Mouse (Mus musculus) skeletal muscle tissue, adult 2 months (tissue): ENCODE results near the gene Zbtb42.

ENCODE experiments used
- DNase-seq: peaks from one replicate; pipeline ENCODE4 v3.0.0-alpha.2; 2012; ENCODE audit warnings: low read depth, low spot score

The Zbtb42 gene

DNA sequence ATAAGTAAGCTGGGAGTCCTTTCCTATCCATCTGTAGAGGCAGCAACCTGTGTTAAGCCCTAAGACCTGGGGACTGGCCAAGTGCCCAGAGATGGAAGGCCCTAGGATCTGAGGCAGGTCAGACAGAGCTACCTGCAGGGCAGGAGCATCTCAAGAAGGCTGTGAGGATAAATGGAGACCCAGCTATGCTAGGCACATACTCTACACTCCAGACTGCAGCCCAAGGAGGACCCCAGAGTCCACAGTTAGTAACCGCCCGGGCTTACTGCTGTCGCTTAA, 17.4 kb upstream of the Zbtb42 start:
- DNase-seq: no peak

DNA sequence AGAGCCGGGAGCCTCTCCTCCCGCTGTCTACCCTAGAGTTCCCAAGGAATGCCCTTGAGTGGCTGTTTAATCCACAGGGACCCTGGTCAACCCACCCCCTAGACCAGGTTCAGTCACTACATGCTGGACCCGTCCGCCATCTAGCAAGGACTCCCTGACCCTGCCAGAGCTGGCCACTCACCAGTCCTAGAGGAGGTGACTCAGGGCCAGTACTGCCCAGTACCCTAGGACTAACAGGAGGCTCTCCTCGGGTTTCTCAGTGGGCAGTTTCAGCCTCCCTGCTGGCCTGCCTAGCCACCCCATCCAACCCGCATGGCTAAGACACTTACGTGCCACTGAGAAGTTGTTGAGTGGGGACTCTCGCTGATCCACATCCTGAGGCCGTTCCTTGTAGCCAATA, 16.8 kb upstream of the Zbtb42 start:
- DNase-seq: peak; percentile 58

DNA sequence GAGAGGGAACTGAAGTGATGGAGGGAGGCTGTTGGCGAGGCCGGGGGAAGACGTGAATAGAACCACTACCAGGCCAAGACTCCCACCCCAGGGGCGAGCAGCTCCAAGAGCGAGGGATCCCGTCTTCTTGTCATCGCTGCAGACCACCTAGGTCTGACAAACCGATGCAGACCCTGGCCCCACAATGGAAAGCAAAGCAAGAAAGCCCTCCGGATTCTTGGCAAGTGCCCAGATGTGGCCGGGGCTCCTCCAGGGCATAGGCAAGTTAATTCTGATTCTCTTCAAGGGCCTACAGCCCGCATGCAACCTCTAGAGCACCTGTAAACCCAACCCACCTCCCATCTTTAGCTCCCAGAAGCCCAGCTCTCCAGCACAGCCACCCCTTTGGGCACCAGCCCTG, 15.3 kb upstream of the Zbtb42 start:
- no peak for DNase-seq

DNA sequence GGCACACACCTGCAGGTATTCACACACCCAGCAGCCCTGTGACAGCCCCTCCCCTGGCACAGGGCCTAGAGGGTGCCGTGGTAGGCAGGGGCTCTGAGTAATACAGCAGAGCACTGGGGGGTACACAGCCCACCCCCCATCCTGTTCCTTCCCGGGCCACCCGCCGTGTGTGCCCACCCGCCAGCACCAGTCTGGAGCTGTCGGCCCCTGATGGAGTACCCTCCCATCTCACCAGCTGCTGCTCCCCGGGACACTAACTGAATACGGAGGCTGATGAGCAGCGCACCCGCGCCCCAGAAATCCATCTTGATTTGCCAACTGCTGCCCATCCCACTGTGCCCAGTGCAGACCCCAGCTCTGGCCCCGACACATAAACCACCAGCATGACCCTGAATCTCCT, 14.9 kb upstream of the Zbtb42 start:
- DNase-seq: no peak

DNA sequence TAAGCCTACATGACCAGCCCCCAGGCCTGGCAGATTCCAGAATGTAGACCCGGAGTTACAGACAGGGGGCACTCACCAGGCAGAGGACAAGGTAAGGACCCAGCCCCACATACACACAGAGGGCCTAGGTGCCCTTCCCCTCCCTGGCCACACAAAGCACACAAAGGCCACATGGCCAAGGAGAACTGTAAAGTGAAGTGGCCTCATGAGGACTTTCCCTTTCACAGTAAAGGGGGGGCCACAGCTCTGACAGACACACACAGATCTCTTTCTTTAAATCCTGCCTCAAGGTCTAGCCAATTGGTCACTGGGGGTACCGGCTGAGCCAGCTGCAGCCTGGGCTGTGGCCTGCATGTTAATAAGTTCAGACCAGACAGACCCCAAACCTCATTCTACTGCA, 14.5 kb upstream of the Zbtb42 start:
- DNase-seq: no peak

DNA sequence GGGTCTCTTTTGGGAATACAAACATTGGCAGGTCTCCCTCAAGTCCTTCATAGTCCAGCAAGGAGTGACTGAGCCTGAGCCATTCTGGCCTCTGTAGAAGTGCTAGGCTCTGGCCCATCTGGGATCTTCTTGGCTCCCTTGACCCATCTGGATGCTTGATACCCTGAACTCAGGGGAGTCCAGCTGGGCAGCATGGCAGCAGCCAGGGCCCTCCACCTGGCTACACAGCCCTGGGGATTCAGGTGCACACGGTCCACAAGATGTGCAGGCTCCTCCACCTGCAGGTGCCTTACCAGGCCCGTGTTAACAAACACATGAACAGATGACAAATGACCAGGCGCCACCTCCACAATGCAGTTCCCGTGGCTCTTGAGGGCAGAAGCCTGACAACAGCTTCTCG, 14.0 kb upstream of the Zbtb42 start:
- DNase-seq: no peak

DNA sequence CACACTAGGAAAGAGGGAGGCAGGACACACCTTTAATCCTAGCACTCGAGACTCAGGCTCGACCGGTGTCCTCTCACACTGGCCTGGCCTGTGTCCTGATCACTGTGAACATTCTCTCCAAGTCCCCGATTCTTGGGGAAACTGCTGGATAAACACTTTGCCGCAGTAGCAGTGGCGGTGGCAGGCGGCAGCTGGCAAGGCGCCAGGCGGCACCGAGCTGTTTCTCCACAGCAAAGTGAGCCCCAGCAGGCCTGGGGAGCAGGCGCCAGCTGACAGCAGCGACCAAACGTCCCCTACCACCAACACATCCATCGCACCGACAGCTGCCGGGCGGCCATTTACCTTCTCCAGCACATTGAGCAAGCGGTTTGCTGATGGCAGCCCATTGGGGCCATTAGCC, 13.2 kb upstream of the Zbtb42 start:
- DNase-seq: peak; percentile 39

DNA sequence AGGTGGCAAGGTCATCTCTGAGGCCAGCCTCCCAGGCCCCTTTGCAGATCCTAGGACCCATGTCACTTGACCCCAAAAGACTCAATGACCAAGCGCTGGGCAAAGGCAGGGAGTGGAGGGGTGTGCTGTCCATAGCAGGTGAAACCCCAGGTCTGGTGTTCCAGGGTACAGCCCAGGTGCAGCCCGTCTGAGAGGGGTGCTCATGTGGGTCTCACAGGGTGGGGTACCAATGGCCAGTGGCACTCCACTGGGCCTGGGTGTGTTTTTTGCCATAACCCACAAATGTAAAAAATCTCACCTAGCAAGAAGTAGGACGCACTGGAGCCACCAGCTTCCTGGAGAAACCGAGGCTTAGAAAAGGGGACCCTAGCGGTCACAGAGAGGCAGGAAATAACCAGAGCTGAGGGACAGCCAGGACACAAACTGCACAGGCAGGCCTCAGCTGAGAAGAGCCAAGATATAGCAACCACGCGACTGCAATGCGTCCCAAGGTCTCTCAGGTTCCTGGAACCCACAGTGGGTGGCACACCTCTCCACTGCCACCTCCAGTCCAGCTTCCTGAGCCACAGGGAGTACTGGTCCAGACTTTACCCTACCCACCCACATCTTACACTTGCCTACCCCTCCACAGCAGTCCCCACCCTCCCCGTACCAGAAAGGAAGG, 12.6 kb upstream of the Zbtb42 start:
- DNase-seq: no peak

DNA sequence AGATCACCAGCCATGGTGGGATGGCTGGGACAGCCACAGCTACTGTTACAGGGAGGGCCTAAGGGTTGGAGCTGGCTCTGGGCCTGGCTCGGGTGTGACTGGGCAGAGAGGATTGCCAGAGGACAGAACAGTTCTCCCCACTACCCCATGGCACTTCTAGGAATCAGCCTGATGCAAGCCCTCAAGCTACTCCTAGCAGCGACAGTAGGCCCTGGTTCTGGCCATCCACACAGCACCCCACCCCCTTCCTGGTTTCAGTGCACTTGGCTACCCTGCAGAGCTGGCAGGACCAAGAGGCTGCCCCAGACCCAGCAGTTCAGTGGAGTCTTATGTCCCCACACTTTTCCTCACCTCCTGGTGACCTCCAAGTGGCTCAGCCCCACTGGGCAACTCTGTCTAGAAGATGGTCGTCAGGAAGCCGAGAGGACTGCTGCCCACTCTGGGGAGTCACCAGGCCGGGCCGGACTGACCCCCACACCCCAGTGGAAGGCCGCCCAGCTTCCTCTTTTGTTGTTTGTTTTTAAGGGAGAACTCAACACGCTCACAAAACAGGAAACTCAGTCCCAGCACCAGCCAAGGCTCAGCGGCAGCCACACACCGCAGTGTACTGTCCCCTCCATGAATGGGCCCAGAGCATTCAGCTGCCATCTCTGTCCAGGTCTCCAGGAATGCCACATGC, 10.9 kb upstream of the Zbtb42 start:
- DNase-seq: peak; percentile 76

DNA sequence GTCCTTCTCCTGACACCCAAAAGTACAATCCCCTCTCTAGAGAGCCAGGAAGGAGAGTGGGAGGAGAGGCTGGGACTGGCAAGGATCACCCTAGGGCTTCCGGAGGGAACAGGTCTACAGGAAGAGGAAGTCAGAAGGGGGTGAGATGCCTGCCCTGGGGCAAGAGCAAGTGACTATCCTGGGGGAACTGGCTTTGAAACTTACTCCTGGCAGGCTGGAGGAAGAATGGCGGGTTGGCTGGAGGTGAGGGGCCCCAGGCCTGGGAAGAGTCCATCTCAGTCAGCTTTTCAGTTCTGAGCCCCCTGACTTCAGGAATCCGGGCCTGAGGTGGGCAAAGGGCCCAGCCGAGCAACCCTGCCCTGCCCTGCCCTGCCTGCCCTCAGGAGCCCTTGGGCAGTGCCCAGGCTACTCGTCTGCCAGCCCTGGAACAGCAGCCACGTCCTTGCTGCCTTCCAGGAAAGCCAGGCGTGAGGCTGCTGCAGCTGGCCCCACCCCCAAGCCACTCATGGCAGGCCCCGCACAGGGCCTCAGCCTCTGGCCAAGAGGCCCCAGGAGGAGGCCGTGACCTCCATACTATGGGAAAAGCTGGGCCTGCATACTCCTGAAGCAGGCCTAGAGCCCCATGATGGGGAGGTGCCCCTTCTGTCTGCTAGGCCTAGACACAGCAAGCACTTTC, 7.8 kb upstream of the Zbtb42 start:
- DNase-seq: peak; percentile 81

DNA sequence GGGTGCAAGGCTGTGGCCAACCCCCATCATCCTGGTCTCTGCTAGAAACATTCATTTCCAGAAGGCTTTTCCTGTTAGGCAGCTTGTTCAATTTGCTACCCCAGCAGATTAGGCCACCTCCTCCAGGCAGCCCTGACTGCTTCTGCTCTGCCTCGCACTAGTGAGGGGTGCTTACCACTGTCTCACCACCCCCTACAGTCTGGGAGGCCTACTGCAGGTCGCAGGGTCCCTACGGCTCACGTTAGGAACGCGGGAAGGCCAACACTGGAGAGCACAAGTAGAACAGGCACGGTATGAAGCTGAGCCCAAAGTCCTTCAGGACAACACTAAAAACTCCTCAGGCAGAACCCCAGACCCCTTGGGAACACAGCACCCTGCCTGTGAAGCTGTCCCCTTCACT, 6.7 kb upstream of the Zbtb42 start:
- DNase-seq: no peak

DNA sequence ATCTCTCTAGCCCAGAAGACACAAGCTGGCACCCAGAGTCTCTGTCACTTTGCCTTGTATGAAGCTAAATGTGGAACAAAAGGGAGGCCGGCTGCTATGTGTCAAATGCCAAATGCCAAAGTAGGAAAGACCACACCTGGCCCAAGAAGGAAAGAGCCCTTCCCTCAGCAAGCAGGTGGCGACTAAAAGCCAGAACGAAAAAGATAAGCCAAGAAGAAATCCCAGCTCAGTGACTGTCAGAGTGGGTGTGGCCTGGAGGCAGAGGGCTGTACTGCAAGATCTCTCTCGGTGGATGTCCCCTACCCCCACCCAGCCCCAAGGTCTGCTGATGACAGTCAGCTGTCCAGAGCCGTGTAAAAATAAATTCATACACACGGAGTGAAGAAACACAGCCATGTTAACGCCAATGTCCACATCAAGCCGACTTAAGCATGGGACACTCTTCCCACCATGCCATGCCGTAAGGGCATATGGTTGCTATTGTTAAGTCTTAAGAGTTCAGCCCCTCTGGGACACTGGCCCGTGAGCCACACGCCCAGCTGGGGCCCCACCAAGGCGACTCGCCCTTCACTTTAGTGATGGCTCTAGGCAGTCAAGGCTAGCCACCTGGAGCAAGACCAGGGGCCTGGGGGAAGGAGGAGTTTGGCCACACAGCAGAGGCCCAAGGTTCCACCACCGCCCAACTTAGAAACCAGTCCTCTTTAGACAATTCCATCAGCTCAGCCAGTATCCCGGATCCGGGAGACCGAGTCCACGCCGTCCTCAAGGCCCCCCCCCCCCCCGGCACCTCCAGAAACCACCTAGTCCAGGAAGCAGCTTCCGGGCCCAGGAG, 5.7 kb upstream of the Zbtb42 start:
- peak; percentile 38 for DNase-seq

DNA sequence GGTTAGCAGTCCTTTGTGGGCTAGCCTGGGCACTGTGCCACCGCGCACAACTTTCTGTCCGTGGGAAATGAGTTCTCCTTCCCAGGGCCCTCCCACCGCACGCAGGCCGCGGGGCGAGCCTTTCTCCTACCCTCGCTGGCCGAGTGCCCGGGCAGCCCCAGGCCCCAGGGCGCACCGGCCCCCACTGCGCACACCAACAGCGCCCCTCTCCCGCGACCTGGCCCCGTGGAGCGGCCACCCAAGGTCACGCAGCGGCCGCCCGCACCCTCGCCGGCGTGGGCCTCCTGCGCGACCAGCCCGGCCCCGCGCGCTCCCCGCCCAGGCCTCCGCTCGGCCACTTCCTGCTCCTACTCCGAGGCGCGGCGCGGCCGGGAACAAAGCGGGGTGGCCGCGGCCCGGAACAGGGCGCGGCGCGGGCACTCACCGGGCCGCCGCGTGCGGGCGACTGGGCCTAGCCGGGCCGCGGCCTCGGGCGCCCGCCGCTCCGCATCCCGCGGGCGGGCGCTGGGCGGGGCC, 5.0 kb upstream of the Zbtb42 start:
- DNase-seq: no peak

DNA sequence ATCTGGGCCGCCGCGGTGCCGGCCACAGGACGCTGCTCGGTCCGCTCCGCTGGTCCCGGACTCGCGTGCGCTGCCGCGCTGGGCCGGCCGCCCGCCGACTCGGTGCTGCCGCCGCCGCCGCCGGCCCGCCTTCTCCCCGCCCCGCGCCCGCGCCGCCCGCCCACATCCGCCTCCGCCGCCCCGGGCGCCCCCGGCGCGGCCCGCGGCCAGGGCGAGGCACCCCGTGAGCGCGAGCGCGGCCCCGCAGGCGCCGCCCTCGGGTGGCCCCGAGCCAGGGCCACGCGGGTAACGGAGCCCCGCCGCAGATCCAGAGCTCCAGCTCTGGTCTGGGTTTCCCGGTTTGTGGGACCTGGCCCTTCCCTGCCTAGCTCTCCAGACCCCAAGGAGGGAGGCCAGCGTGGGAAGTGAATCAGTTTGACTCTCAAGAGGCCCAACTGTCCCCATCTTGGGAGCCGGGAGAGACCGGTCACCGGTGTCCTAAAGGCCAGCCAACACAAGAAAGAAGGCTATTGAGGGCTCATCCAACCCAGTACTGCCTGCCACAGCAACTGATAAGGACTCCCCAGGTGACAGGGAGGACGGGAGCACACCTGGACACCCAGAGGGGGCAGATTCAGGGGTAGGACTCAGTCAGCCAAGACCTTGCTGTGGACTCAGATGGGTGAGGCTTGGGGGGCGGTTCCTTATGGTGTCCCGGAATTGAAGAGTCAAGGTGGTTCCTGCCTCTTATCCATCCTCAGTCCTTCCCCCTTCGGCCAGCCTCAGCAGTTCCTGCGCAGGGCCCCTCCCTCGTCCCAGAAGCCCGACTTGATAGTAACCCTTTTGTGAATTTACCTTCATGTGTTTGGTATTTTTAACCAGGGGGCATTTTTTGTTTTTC, 4.3 kb upstream of the Zbtb42 start, which contains the start of gene Akt1:
TSS of gene Akt1 (minus strand) at position 753 of the 880 bp plus-strand sequence.
- DNase-seq: no peak

DNA sequence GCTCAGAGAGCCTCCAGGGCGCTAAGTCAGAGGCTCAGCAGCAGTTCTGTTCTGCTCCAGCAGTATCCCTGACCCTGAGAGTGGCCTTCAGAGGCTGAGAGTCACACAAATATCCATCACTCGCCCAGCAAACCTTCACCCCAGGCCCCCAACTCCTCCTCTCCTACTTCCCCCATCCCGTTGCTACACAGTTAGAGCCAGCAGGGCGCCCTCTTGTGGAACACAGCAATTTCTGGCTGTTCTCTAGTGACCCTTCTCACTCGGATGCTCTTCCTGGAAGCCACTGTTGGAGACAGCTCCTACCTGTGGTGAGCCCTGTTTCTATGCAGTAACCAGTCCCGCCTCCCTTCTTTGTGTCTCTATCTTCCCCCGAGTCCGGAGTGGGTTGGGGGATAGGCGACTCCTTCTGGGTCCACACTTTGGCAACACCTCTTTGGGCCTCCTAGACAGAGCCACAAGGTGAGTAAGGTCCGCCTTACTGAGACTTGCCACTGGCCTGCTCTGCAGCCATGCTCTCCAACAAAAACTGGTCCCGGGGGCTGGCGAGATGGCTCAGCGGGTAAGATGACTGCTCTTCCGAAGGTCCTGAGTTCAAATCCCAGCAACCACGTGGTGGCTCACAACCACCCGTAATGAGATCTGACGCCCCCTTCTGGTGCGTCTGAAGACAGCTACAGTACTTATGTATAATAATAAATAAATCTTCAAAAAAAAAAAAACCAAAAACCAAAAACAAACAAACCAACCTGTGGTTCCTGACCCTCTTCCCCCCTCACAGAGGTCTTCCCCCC, 3.2 kb upstream of the Zbtb42 start:
- DNase-seq: peak; percentile 59

DNA sequence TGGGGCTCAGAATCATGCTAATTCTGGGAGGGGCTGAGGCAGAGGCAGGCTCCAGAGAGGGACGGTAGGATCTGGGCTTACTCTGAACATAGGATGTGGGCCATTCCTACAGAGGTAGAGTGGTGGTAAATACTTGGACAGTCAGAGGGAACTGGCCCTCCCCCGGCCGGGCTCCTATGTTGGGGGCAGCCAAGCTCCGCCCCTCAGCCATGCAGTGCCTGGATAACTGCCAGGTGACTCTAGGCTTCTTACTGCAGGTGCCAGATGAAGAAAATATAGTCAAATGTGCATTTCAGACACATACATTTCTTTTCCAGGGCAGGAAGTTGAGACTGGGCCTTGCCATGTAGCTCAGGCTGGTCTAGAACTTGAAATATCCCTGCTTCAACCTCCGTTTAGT, 1.6 kb upstream of the Zbtb42 start:
- no peak for DNase-seq

DNA sequence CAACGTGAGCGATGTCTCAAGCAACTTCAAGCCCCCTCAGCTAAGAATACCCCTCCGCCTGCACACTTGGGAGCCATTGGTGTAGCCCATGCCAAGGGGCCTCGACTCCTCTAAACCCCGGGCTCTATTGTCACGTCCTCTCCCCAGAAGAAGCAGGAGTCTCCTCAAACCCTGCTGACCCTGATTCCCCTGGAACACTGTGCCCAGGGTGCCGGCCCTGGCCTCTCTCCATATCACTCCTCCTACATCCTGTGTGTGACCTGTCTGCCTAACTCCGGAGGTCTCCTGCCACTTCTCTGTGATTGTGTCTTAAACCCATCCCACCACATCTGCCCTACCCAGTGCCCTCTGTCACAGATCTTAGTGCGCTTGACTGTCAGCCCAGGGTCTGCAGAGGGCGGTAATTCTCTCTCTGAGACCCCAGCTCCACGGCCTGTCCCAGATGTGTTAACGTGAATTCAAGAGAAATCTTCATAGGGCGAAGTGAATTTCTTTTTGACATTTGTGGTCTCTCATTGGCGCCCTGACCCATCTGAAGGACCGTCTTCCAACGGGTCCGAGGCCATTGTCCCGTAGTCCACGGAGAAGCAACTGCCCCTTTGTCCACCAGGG, 579 bp upstream of the Zbtb42 start:
- DNase-seq: no peak

DNA sequence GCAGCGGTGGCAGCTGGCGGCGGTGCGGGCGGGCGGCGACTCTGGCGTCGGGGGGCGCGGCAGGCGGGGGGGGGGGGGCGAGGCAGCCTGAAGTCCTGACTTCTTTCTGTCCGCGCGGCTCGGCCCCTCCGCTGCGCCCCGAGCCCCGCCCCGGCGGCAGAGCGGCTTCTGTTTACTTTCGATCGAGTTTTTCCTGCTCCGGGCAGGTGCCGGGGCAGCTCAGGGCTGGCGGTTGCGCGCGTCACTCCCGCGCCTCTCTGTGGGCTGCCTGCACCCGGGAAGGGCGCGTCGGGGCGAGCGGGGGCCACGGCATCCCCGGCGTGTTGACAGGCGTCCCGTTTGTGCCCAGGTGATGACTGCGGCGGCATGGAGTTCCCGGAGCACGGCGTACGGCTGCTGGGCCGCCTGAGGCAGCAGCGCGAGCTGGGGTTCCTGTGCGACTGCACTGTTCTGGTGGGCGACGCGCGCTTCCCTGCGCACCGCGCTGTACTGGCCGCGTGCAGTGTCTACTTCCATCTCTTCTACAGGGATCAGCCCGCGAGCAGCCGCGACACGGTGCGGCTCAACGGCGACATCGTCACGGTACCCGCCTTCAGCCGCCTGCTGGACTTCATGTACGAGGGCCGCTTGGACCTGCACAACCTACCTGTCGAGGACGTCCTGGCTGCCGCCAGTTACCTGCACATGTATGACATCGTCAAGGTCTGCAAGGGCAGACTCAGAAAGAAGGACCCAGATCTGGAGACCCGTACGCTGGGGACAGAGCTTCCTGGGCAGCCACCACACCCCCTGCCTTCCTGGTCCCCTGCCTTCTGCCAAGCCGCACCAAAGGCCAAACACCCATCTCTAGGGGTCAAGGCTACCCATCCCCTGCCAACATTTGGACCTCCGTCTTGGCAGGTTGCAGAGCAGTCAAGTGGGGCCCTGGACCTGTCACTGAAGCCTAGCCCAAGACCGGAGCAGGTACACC, 684 bp downstream of the Zbtb42 start:
- no peak for DNase-seq

DNA sequence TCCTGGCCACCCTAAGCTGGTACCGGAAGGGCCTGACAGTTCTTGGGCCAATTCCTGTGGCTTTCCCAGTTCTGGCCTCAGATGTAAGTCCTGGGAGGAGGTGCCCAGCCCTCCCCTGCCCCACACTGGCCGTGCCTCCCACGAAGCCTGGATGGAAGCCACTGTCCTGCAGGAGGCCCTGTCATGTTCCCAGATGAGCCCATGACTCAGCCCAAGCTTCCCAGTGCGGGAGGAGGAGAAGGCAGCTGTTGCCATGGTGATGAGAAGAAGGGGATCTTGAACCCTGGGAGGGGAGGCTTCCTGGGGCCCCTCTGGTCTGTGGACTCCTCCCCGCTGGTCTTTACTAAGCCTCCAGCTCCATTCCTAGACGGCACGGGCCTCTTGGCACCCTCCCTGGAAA, 4.7 kb downstream of the Zbtb42 start:
- DNase-seq: no peak
